Mouse (Mus musculus): Measurements from ENCODE around the gene Ccdc149. TPM values are rescaled to one million over a fixed set of nuclear protein-coding genes. Genes with fewer than 3 reads are reported as not detected.

Ccdc149 gene
- polyA plus RNA-seq, 2 experiments, result 1.6 to 2.0 TPM

GRCm38 (mm10) chr5:52362776-52363467, 108.4 kb downstream of the Ccdc149 start:
- ATAC-seq (ENCODE audit: low FRiP score, low read depth), result no peak
- WGBS, result 62% methylated on average over 6 of the region's 6 CpGs
- no peak overlapping the region for H3K27ac ChIP-seq (replicated peaks; ENCODE audit: low read depth, low read length)
- no peak overlapping the region for H3K4me3 ChIP-seq (replicated peaks; ENCODE audit: low read length)
- no peak overlapping the region for H3K9ac ChIP-seq (ENCODE audit: low read depth, low read length, severe bottlenecking)
- H3K27me3 ChIP-seq (ENCODE audit: control insufficient read depth, insufficient read depth, low read length), result 0 out of 2 replicates have a peak, but pooled peaks cover 6% of the 10 kb centered on the region
- no peaks in the 10 kb centered on the region for H3K36me3 ChIP-seq (ENCODE audit: control insufficient read depth, insufficient read depth, low read length)
- no peaks in the 10 kb centered on the region for H3K9me3 ChIP-seq (ENCODE audit: control insufficient read depth, low read length)
- H3K4me2 ChIP-seq (replicated peaks; ENCODE audit: low read depth, low read length, severe bottlenecking), result no peak overlapping the region
- no peak for DNase-seq (ENCODE audit: low spot score)
- H3K4me1 ChIP-seq (ENCODE audit: control insufficient read depth, insufficient read depth, low read length), result no peaks in the 10 kb centered on the region
- no peak for TF ChIP-seq POLR2A (IDR thresholded peaks at IDR 0.05; ENCODE audit: borderline replicate concordance, extremely low read depth, insufficient read depth, insufficient read length)

DNA sequence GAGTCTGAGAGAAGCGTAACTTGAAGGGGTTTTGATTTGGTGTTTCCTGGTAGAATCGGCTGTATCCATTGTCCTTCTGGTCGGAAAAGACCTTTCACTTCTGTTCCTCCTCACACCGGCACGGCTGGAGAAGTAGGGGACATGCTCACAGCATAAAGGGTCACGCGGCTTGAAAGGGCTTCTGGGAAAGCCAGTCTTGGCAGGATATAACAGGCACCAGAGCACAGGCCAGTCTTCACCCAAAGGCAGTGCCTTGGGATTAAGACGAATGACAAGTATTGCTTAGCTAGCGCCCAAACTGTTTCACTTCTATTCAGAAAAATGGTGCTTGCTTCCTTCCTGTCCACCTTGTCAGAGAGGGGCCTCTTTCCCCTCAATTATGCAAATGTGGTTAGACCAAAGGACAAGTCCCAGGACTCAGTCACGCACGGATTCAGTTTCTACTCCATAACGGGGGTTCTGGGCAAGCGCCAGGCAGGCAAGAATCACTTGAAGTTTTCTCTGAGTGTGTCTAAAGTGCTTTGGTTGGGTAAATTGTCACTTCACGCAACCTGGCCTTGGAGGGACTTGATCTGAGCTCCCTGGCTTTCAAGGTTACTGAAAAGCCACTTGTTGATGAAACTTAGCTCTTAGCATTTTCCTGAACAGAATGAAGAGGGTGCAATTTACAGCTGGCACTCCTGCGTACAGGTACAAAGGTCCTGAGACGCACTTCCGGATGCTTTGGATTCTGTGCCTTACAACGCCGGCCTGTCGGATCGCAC, 110.9 kb downstream of the Ccdc149 start:
- 0 out of 2 replicates have a peak, but pooled peaks cover 3% of the 10 kb centered on the region for H3K4me1 ChIP-seq (ENCODE audit: control insufficient read depth, insufficient read depth, low read length)
- DNase-seq (ENCODE audit: low spot score) (no peak), ATAC-seq (ENCODE audit: low FRiP score, low read depth) (no peak)
- no peak overlapping the region for H3K9ac ChIP-seq (ENCODE audit: low read depth, low read length, severe bottlenecking)
- H3K27me3 ChIP-seq (ENCODE audit: control insufficient read depth, insufficient read depth, low read length), result 0 out of 2 replicates have a peak, but pooled peaks cover 7% of the 10 kb centered on the region
- WGBS, result 77% methylated on average over 21 of the region's 21 CpGs
- no peaks in the 10 kb centered on the region for H3K36me3 ChIP-seq (ENCODE audit: control insufficient read depth, insufficient read depth, low read length)
- no peak overlapping the region for H3K27ac ChIP-seq (replicated peaks; ENCODE audit: low read depth, low read length)
- H3K4me2 ChIP-seq (replicated peaks; ENCODE audit: low read depth, low read length, severe bottlenecking), result no peak overlapping the region
- no peak overlapping the region for H3K4me3 ChIP-seq (replicated peaks; ENCODE audit: low read length)
- TF ChIP-seq POLR2A (IDR thresholded peaks at IDR 0.05; ENCODE audit: borderline replicate concordance, extremely low read depth, insufficient read depth, insufficient read length), result no peak
- H3K9me3 ChIP-seq (ENCODE audit: control insufficient read depth, low read length), result no peaks in the 10 kb centered on the region

- 90% methylated on average over 6 of the region's 6 CpGs for WGBS
- 0 out of 2 replicates have a peak, but pooled peaks cover 9% of the 10 kb centered on the region for H3K27me3 ChIP-seq (ENCODE audit: control insufficient read depth, insufficient read depth, low read length)
- no peak for ATAC-seq (ENCODE audit: low FRiP score, low read depth)
Measured at GRCm38 (mm10) chr5:52358120-52358519, 113.2 kb downstream of the Ccdc149 start.

DNA sequence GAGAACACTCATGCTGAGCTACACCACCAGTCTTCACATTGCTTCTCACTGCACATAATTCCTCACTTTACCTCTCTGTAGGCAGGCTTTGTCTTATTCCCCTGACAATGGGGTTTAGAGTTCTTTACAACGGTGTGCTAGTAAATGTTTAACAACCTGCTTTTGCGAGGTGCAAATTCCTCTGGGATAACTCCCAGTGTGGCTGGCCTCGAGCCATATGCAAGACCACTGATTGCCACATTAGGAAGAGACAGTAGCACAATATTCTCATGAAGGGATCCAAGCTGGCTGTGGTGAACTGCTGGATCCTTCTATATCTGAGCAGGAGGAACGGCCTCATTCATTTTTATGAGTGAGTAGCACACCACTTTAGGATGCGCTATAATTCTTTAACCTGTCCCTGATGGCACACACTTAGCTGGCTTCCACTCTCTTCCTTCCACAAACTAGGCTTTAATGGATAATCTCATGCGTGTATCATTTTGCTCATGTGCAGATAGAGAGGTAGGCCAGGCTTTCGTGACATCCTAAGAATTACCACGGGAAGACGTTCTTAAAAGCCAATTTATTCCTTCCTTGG, 114.1 kb downstream of the Ccdc149 start:
- H3K27me3 ChIP-seq (ENCODE audit: control insufficient read depth, insufficient read depth, low read length), result 0 out of 2 replicates have a peak, but pooled peaks cover 9% of the 10 kb centered on the region
- no peaks in the 10 kb centered on the region for H3K36me3 ChIP-seq (ENCODE audit: control insufficient read depth, insufficient read depth, low read length)
- H3K9me3 ChIP-seq (ENCODE audit: control insufficient read depth, low read length), result no peaks in the 10 kb centered on the region
- ATAC-seq (ENCODE audit: low FRiP score, low read depth) (no peak), DNase-seq (ENCODE audit: low spot score) (no peak)
- H3K27ac ChIP-seq (replicated peaks; ENCODE audit: low read depth, low read length), result no peak overlapping the region
- H3K4me2 ChIP-seq (replicated peaks; ENCODE audit: low read depth, low read length, severe bottlenecking), result no peak overlapping the region
- no peak overlapping the region for H3K9ac ChIP-seq (ENCODE audit: low read depth, low read length, severe bottlenecking)
- no peak for TF ChIP-seq POLR2A (IDR thresholded peaks at IDR 0.05; ENCODE audit: borderline replicate concordance, extremely low read depth, insufficient read depth, insufficient read length)
- H3K4me3 ChIP-seq (replicated peaks; ENCODE audit: low read length), result no peak overlapping the region
- 41% methylated on average over 9 of the region's 9 CpGs for WGBS
- H3K4me1 ChIP-seq (ENCODE audit: control insufficient read depth, insufficient read depth, low read length), result 0 out of 2 replicates have a peak, but pooled peaks cover 3% of the 10 kb centered on the region

More at GRCm38 (mm10) chr5:52358120-52358519, 113.2 kb downstream of the Ccdc149 start:
- Histone ChIP-seq H3K9me3 (ENCODE audit: control insufficient read depth, low read length) (no peaks in the 10 kb centered on the region), H3K27ac (replicated peaks; ENCODE audit: low read depth, low read length) (no peak overlapping the region), H3K4me2 (replicated peaks; ENCODE audit: low read depth, low read length, severe bottlenecking) (no peak overlapping the region), H3K4me3 (replicated peaks; ENCODE audit: low read length) (no peak overlapping the region), H3K4me1 (ENCODE audit: control insufficient read depth, insufficient read depth, low read length) (0 out of 2 replicates have a peak, but pooled peaks cover 3% of the 10 kb centered on the region), H3K36me3 (ENCODE audit: control insufficient read depth, insufficient read depth, low read length) (no peaks in the 10 kb centered on the region), H3K9ac (ENCODE audit: low read depth, low read length, severe bottlenecking) (no peak overlapping the region)
- DNase-seq (ENCODE audit: low spot score), result no peak
- TF ChIP-seq POLR2A (IDR thresholded peaks at IDR 0.05; ENCODE audit: borderline replicate concordance, extremely low read depth, insufficient read depth, insufficient read length), result no peak

- no peak for TF ChIP-seq POLR2A (IDR thresholded peaks at IDR 0.05; ENCODE audit: borderline replicate concordance, extremely low read depth, insufficient read depth, insufficient read length)
- no peak overlapping the region for H3K4me2 ChIP-seq (replicated peaks; ENCODE audit: low read depth, low read length, severe bottlenecking)
- DNase-seq (ENCODE audit: low spot score), result no peak
- H3K9ac ChIP-seq (ENCODE audit: low read depth, low read length, severe bottlenecking), result no peak overlapping the region
- no peaks in the 10 kb centered on the region for H3K36me3 ChIP-seq (ENCODE audit: control insufficient read depth, insufficient read depth, low read length)
- no peak overlapping the region for H3K27ac ChIP-seq (replicated peaks; ENCODE audit: low read depth, low read length)
- no peak overlapping the region for H3K4me3 ChIP-seq (replicated peaks; ENCODE audit: low read length)
- H3K4me1 ChIP-seq (ENCODE audit: control insufficient read depth, insufficient read depth, low read length), result 0 out of 2 replicates have a peak, but pooled peaks cover 3% of the 10 kb centered on the region
- ATAC-seq (ENCODE audit: low FRiP score, low read depth), result no peak
- WGBS, result 69% methylated on average over 7 of the region's 7 CpGs
- H3K27me3 ChIP-seq (ENCODE audit: control insufficient read depth, insufficient read depth, low read length), result 0 out of 2 replicates have a peak, but pooled peaks cover 9% of the 10 kb centered on the region
- H3K9me3 ChIP-seq (ENCODE audit: control insufficient read depth, low read length), result no peaks in the 10 kb centered on the region
Measured at GRCm38 (mm10) chr5:52355612-52356011, 115.7 kb downstream of the Ccdc149 start.
